Mouse (Mus musculus): ENCODE results near the gene Arhgap1. TPM values are rescaled to one million over a fixed set of nuclear protein-coding genes. Genes with fewer than 3 reads are reported as not detected.
A peak's percentile ranks its signal among the peaks of the same experiment; 100 is the strongest.
"Not testable (repeated sequence)": the region's sequence is repeated elsewhere in the genome, so short reads cannot be mapped to it uniquely, and the experiment has no call there.

Arhgap1 gene
- polyA plus RNA-seq (2014; fragmentation: Nextera tagmentation; extraction: Ambion mirVana): 68.1 and 79.5 TPM in 2 replicates

- no peaks in the 10 kb centered on the region for H3K27me3 ChIP-seq (ENCODE audit: control insufficient read depth, insufficient read depth, low read length)
- H3K4me2 ChIP-seq (ENCODE audit: low read depth, severe bottlenecking): peak within 1 kb of the TSS; percentile 91
- peak within 1 kb of the TSS; percentile 77 for H3K27ac ChIP-seq (replicated peaks; ENCODE audit: low read depth, low read length)
- no peaks in the 10 kb centered on the region for H3K9me3 ChIP-seq (ENCODE audit: control insufficient read depth, low read length)
- peak; percentile 91 for ATAC-seq (ENCODE audit: insufficient number of reproducible peaks, low FRiP score, low TSS enrichment, low read depth)
- H3K36me3 ChIP-seq (ENCODE audit: control insufficient read depth, insufficient read depth, low read length): peaks cover 27% of the 10 kb centered on the region
- under 1% methylated on average over 44 of the region's 44 CpGs for WGBS
- peak within 1 kb of the TSS; percentile 90 for H3K4me3 ChIP-seq (ENCODE audit: low read depth, low read length)
- H3K9ac ChIP-seq (ENCODE audit: low read length): peak within 1 kb of the TSS; percentile 84
- peak; percentile 97 for DNase-seq (ENCODE audit: low spot score)
- H3K4me1 ChIP-seq (ENCODE audit: control insufficient read depth, insufficient read depth, low read length): peaks cover 10% of the 10 kb centered on the region
These were observed at the start of gene Arhgap1, which contains the start of gene Zfp408 for GRCm38 (mm10) chr2:91649553-91650359. Gene Arhgap1, plus strand, starts transcription at chr2:91649860. Gene Zfp408, minus strand, starts transcription at chr2:91649791.

GRCm38 (mm10) chr2:91600475-91600874 lies 49.2 kb upstream of the Arhgap1 start:
- ATAC-seq (ENCODE audit: insufficient number of reproducible peaks, low FRiP score, low TSS enrichment, low read depth): no peak
- no peaks in the 10 kb centered on the region for H3K4me1 ChIP-seq (ENCODE audit: control insufficient read depth, insufficient read depth, low read length)
- no peak overlapping the region for H3K4me3 ChIP-seq (ENCODE audit: low read depth, low read length)
- DNase-seq (ENCODE audit: low spot score): no peak
- H3K36me3 ChIP-seq (ENCODE audit: control insufficient read depth, insufficient read depth, low read length): peaks cover 30% of the 10 kb centered on the region; the same call in 1 of the 2 replicates
- no peaks in the 10 kb centered on the region for H3K9me3 ChIP-seq (ENCODE audit: control insufficient read depth, low read length)
- no peak overlapping the region for H3K27ac ChIP-seq (replicated peaks; ENCODE audit: low read depth, low read length)
- no peaks in the 10 kb centered on the region for H3K27me3 ChIP-seq (ENCODE audit: control insufficient read depth, insufficient read depth, low read length)
- no peak overlapping the region for H3K4me2 ChIP-seq (ENCODE audit: low read depth, severe bottlenecking)
- 98% methylated on average over 4 of the region's 4 CpGs for WGBS
- H3K9ac ChIP-seq (ENCODE audit: low read length): no peak overlapping the region

- Histone ChIP-seq H3K27ac (replicated peaks; ENCODE audit: low read depth, low read length) (no peak overlapping the region), H3K4me1 (ENCODE audit: control insufficient read depth, insufficient read depth, low read length) (no peaks in the 10 kb centered on the region), H3K9ac (ENCODE audit: low read length) (no peak overlapping the region), H3K9me3 (ENCODE audit: control insufficient read depth, low read length) (no peaks in the 10 kb centered on the region), H3K4me2 (ENCODE audit: low read depth, severe bottlenecking) (no peak overlapping the region), H3K27me3 (ENCODE audit: control insufficient read depth, insufficient read depth, low read length) (no peaks in the 10 kb centered on the region), H3K36me3 (ENCODE audit: control insufficient read depth, insufficient read depth, low read length) (peaks cover 30% of the 10 kb centered on the region; the same call in 1 of the 2 replicates), H3K4me3 (ENCODE audit: low read depth, low read length) (no peak overlapping the region)
- DNase-seq (ENCODE audit: low spot score): no peak
- no peak for ATAC-seq (ENCODE audit: insufficient number of reproducible peaks, low FRiP score, low TSS enrichment, low read depth)
- 91% methylated on average over 4 of the region's 4 CpGs for WGBS
These were observed 47.3 kb upstream of the Arhgap1 start for GRCm38 (mm10) chr2:91602389-91602788.

- H3K4me1 ChIP-seq (ENCODE audit: control insufficient read depth, insufficient read depth, low read length); DNase-seq (ENCODE audit: low spot score); H3K9me3 ChIP-seq (ENCODE audit: control insufficient read depth, low read length); H3K4me3 ChIP-seq (ENCODE audit: low read depth, low read length); H3K9ac ChIP-seq (ENCODE audit: low read length); H3K27me3 ChIP-seq (ENCODE audit: control insufficient read depth, insufficient read depth, low read length); H3K4me2 ChIP-seq (ENCODE audit: low read depth, severe bottlenecking); H3K27ac ChIP-seq (replicated peaks; ENCODE audit: low read depth, low read length); ATAC-seq (ENCODE audit: insufficient number of reproducible peaks, low FRiP score, low TSS enrichment, low read depth): not testable (repeated sequence)
- H3K36me3 ChIP-seq (ENCODE audit: control insufficient read depth, insufficient read depth, low read length): peaks cover 15% of the 10 kb centered on the region
These were observed 40.3 kb upstream of the Arhgap1 start for GRCm38 (mm10) chr2:91609370-91609769.

- Histone ChIP-seq H3K9me3 (ENCODE audit: control insufficient read depth, low read length) (no peaks in the 10 kb centered on the region), H3K4me3 (ENCODE audit: low read depth, low read length) (no peak overlapping the region), H3K27me3 (ENCODE audit: control insufficient read depth, insufficient read depth, low read length) (no peaks in the 10 kb centered on the region), H3K36me3 (ENCODE audit: control insufficient read depth, insufficient read depth, low read length) (peaks cover 19% of the 10 kb centered on the region), H3K4me1 (ENCODE audit: control insufficient read depth, insufficient read depth, low read length) (no peaks in the 10 kb centered on the region), H3K4me2 (ENCODE audit: low read depth, severe bottlenecking) (no peak overlapping the region), H3K27ac (replicated peaks; ENCODE audit: low read depth, low read length) (no peak overlapping the region), H3K9ac (ENCODE audit: low read length) (no peak overlapping the region)
- no peak for ATAC-seq (ENCODE audit: insufficient number of reproducible peaks, low FRiP score, low TSS enrichment, low read depth)
- 92% methylated on average over 5 of the region's 5 CpGs for WGBS
- no peak for DNase-seq (ENCODE audit: low spot score)
These were observed 27.3 kb upstream of the Arhgap1 start for GRCm38 (mm10) chr2:91622356-91622755.

- 89% methylated on average over 7 of the region's 7 CpGs for WGBS
- not testable (repeated sequence) for H3K27ac ChIP-seq (replicated peaks; ENCODE audit: low read depth, low read length); H3K9ac ChIP-seq (ENCODE audit: low read length); H3K4me2 ChIP-seq (ENCODE audit: low read depth, severe bottlenecking); H3K4me1 ChIP-seq (ENCODE audit: control insufficient read depth, insufficient read depth, low read length); H3K9me3 ChIP-seq (ENCODE audit: control insufficient read depth, low read length); H3K4me3 ChIP-seq (ENCODE audit: low read depth, low read length); DNase-seq (ENCODE audit: low spot score); ATAC-seq (ENCODE audit: insufficient number of reproducible peaks, low FRiP score, low TSS enrichment, low read depth); H3K27me3 ChIP-seq (ENCODE audit: control insufficient read depth, insufficient read depth, low read length)
- H3K36me3 ChIP-seq (ENCODE audit: control insufficient read depth, insufficient read depth, low read length): peaks cover 16% of the 10 kb centered on the region
These were observed 26.3 kb upstream of the Arhgap1 start for GRCm38 (mm10) chr2:91623366-91623765.

GRCm38 (mm10) chr2:91627486-91627885 lies 22.2 kb upstream of the Arhgap1 start:
- H3K27ac ChIP-seq (replicated peaks; ENCODE audit: low read depth, low read length): no peak overlapping the region
- no peaks in the 10 kb centered on the region for H3K27me3 ChIP-seq (ENCODE audit: control insufficient read depth, insufficient read depth, low read length)
- no peak for DNase-seq (ENCODE audit: low spot score)
- no peaks in the 10 kb centered on the region for H3K36me3 ChIP-seq (ENCODE audit: control insufficient read depth, insufficient read depth, low read length)
- no peaks in the 10 kb centered on the region for H3K4me1 ChIP-seq (ENCODE audit: control insufficient read depth, insufficient read depth, low read length)
- no peak for ATAC-seq (ENCODE audit: insufficient number of reproducible peaks, low FRiP score, low TSS enrichment, low read depth)
- no peak overlapping the region for H3K9ac ChIP-seq (ENCODE audit: low read length)
- no peak overlapping the region for H3K4me3 ChIP-seq (ENCODE audit: low read depth, low read length)
- no peaks in the 10 kb centered on the region for H3K9me3 ChIP-seq (ENCODE audit: control insufficient read depth, low read length)
- H3K4me2 ChIP-seq (ENCODE audit: low read depth, severe bottlenecking): no peak overlapping the region
- WGBS: 77% methylated on average over 5 of the region's 5 CpGs

GRCm38 (mm10) chr2:91628171-91628570 lies 21.5 kb upstream of the Arhgap1 start:
- Histone ChIP-seq H3K36me3 (ENCODE audit: control insufficient read depth, insufficient read depth, low read length) (no peaks in the 10 kb centered on the region), H3K27me3 (ENCODE audit: control insufficient read depth, insufficient read depth, low read length) (no peaks in the 10 kb centered on the region), H3K27ac (replicated peaks; ENCODE audit: low read depth, low read length) (no peak overlapping the region), H3K9ac (ENCODE audit: low read length) (no peak overlapping the region), H3K4me2 (ENCODE audit: low read depth, severe bottlenecking) (no peak overlapping the region), H3K4me1 (ENCODE audit: control insufficient read depth, insufficient read depth, low read length) (no peaks in the 10 kb centered on the region), H3K4me3 (ENCODE audit: low read depth, low read length) (no peak overlapping the region), H3K9me3 (ENCODE audit: control insufficient read depth, low read length) (no peaks in the 10 kb centered on the region)
- no peak for DNase-seq (ENCODE audit: low spot score)
- ATAC-seq (ENCODE audit: insufficient number of reproducible peaks, low FRiP score, low TSS enrichment, low read depth): no peak
- 90% methylated on average over 8 of the region's 8 CpGs for WGBS

Measured in limb, embryonic 11.5 days (tissue).